Mouse (Mus musculus) urinary bladder, postnatal 0 days (tissue): ENCODE results near the gene Rrbp1. TPM values are rescaled to one million over a fixed set of nuclear protein-coding genes. Genes with fewer than 3 reads are reported as not detected.

Experiments
- polyA plus RNA-seq: library from polyadenylated mRNA; unstranded; fragments of >200 nt; fragmentation: Nextera tagmentation; extraction: Ambion mirVana; gene quantifications from 2 replicates; pipeline ENCODE4 v1.2.1, GENCODE M21; 2015

Rrbp1 gene
- 96.7 and 104 TPM in 2 replicates for polyA plus RNA-seq

DNA sequence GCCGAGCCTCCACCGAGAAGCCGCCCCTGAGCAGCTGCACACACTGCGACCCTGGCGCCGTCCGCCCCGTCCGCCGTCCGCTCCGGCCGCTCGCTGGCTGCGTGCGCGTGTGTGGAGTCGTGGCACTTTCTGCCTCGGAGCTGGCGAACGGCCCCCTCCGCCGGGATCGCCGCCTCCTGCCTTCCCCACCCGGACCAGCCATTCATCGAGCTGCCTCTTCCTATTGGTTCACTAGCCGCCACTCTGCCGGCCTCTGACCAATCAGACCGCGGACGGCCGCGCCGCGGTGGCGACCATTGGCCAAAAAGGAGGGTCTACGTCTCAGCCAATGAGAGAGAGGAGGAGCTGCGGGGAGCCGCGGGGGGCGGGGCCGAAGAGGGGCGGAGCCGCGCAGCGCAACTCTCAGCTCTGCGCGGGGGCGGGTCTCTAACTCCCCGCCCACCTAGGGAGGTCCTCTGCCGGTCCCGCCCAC lies at the start of gene Rrbp1:
Gene Rrbp1, minus strand, starts transcription at position 184 of the 472 bp plus-strand sequence.

DNA sequence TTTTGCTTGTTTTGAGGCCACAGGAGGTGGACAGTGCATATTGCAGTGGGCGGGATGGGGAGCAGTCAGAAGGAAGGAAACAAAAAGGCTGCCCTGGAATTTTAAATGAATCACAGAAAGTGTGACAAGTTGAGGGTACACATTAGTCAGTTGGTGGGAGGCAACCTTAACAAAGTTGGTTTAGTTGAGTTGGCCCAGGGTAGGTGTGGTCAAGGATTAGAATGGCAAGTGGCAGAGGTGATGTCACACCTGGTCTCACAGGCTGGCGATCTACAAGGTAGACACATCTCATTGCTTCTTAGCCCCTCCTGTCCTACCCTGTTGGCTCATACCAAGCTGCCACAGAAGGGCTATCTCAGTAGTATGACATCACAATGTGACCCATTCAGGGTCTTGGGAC lies 21.6 kb upstream of the Rrbp1 start, which contains the start of gene Banf2:
Gene Banf2, plus strand, starts transcription at position 396 of the 400 bp plus-strand sequence.

DNA sequence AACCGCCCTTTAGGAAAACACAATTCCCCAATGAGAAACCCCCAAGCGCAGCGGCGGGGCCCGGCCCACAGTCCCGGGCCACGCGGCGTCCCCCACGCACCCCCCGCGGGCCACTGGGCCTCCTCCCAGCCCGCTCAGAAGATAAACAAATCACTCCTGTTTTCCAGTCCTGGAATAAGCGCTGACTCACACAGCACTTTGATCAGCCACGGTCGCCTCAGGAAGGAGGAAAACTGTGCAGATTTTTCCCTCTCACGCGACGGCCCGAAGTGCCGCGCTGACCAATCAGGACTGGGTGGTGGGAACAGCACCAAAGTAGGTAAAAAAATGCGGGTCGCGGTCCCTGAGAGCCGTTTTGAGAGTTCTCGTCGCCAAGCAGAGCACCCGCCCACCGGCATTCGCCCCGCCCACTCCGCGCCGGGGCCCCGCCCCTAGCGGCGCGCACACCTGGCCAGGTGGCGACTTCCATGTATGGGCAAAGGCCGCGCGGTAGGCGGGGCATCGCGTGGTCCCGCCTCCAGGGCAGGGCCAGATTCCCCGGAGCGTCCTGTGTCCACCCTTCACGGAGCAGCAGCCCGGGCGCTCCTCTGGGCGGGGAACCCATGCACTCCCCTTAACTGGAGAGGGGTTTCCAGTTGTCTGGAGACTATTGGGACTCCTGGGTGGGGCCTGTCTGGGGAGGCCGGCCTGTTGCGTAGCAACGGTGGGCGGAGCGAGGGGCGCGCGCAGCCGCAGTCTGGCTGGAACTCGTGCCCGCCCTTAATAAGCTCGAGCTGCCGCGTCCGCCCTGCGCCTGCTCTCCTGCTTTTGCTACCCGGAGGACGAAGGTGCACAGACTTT lies 96.1 kb downstream of the Rrbp1 start, which contains the start of gene Dstn:
Gene Dstn, plus strand, starts transcription at position 561 of the 840 bp plus-strand sequence.

Other genes with a start within 250 kb of the Rrbp1 start
- gene Bfsp1, start 148.1 kb downstream of the Rrbp1 start, polyA plus RNA-seq = 1.6 and 2.0 TPM in 2 replicates
- 2,586 and 3,011 TPM in 2 replicates for gene Dstn, start 95.9 kb downstream of the Rrbp1 start, polyA plus RNA-seq
- gene Banf2, start 21.8 kb upstream of the Rrbp1 start, polyA plus RNA-seq = not detected in 2 replicates